Mouse (Mus musculus): ENCODE results near the gene Oip5. TPM values are rescaled to one million over a fixed set of nuclear protein-coding genes. Genes with fewer than 3 reads are reported as not detected.

Gene Oip5
- polyA plus RNA-seq (2021; fragmentation: Nextera tagmentation), result 1.2 and 1.4 TPM in 2 replicates
- long read RNA-seq, experiment 1, partial matches to known transcripts, result 0 of 5 reads
- long read RNA-seq, experiment 1, other reads (novel, unspliced or antisense), result 0 of 5 reads
- long read RNA-seq, experiment 2, result 0 reads

GRCm38 (mm10) chr2:119618199-119618982 is at the start of gene Oip5, which contains the start of gene Nusap1:
TSS of gene Oip5 (minus strand) at chr2:119618469.
TSS of gene Nusap1 (plus strand) at chr2:119618298.

GRCm38 (mm10) chr2:119662220-119663182 is 44.2 kb upstream of the Oip5 start, which contains the start of gene Ndufaf1:
TSS of gene Ndufaf1 (minus strand) at chr2:119662827.

Other genes starting within 250 kb of the Oip5 start
- gene Ino80, start 140.8 kb downstream of the Oip5 start, polyA plus RNA-seq (2021; fragmentation: Nextera tagmentation), result 1.3 and 1.8 TPM in 2 replicates
- gene Exd1, start 70.8 kb downstream of the Oip5 start, polyA plus RNA-seq (2021; fragmentation: Nextera tagmentation), result 0.40 and 0.44 TPM in 2 replicates
- gene Chp1, start 70.8 kb downstream of the Oip5 start, polyA plus RNA-seq (2021; fragmentation: Nextera tagmentation), result 100 and 119 TPM in 2 replicates
- gene Nusap1, start 171 bp downstream of the Oip5 start, polyA plus RNA-seq (2021; fragmentation: Nextera tagmentation), result 0.56 and 0.65 TPM in 2 replicates
- 40.3 and 44.2 TPM in 2 replicates for gene Ndufaf1, start 44.4 kb upstream of the Oip5 start, polyA plus RNA-seq (2021; fragmentation: Nextera tagmentation)
- gene Rtf1, start 56.6 kb upstream of the Oip5 start, polyA plus RNA-seq (2021; fragmentation: Nextera tagmentation), result 41.0 and 122 TPM in 2 replicates
- gene Itpka, start 123.9 kb upstream of the Oip5 start, polyA plus RNA-seq (2021; fragmentation: Nextera tagmentation), result 42.8 and 220 TPM in 2 replicates
- gene Ltk, start 142.0 kb upstream of the Oip5 start, polyA plus RNA-seq (2021; fragmentation: Nextera tagmentation), result 1.6 and 3.0 TPM in 2 replicates
- gene Rpap1, start 169.1 kb upstream of the Oip5 start, polyA plus RNA-seq (2021; fragmentation: Nextera tagmentation), result 4.6 and 6.0 TPM in 2 replicates
- 32.4 and 46.0 TPM in 2 replicates for gene Tyro3, start 179.3 kb upstream of the Oip5 start, polyA plus RNA-seq (2021; fragmentation: Nextera tagmentation)